Mouse (Mus musculus) induced T-regulatory cell, adult 2 months (primary cell): Measurements from ENCODE around the gene Usp9x.

ENCODE experiments used
- DNase-seq: peaks from one replicate; pipeline ENCODE4 v3.0.0-alpha.2; 2012; ENCODE audit warnings: low read depth

Usp9x gene

GRCm38 (mm10) chrX:13071241-13071775 is at the start of gene Usp9x:
TSS of gene Usp9x (plus strand) at chrX:13071498.
- DNase-seq = peak; percentile 88

DNA sequence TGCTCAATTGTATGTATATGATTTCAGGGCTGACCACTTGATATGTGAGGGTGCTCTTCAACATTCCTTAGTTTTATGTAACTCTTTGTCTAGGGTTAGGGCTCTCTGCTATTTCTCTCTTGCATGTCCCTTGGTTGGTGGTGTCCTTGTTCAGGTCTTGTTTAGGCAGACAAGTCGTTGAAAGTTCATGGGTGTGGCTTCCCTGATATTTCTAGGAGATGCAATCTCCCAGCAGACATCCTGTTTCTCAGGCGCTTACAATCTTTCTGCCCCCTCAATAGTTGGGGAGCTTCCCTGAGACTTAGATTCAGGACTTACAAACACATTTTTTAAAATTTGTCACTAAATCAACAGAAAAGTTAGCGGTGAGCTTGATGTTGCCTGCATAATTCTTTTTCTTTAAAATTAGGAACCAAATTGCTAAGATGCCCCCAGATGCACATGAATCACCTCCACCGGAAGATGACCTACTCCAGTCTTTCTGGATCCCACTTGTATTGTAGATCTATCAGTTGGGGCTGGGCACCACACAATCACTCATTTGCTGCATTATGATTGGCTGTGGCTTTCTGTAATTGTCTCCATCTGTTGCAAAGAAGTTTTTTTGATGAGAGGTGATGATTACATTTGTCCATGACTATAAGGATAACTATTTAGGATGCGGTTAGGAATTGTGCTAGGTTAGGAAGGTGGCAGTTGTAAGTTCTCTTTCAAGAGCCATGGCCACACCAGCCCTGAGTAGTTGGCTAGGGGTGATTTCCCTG is 48.6 kb upstream of the Usp9x start:
- DNase-seq = no peak

- DNase-seq = no peak
Observed at GRCm38 (mm10) chrX:13024539-13025202, 46.6 kb upstream of the Usp9x start.

DNA sequence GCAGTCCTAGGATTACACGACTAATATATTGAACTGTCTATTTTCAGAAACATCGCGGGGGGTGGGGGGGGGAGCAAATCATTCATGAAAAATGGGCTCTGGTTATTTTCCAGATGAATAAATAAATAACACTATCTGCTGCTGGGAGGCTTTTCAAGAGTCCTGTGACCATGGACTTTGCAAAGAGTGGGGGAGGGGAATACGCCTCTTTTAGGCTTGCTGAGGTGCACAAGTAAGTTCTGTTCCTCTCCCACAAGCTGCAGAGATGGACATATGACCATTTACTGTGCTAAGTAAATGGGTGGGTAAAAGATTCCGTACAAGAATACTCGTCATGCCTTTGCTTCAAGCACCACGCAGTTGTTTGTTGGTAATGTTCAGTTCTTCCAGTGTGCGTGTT is 46.0 kb upstream of the Usp9x start:
- DNase-seq = no peak

GRCm38 (mm10) chrX:13028156-13028555 is 43.1 kb upstream of the Usp9x start:
- no peak for DNase-seq

DNA sequence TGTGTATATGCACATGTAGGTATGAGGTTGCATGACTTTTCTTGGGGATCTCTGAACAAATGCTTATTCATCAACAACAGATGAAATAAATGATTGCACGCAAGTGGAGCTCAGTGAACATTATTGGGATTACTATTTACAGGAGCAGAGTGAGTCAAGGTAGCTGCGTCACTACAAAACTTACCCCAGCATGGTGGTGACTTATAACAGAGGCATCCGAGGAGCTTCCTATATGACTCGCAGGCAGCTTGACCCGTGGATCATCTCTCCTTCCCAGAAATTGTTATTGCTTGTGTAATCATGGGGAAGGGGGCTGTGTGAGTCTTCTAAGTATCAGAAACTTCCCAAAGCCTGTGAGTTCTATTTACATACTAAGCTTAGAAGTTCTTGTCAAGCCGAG is 41.3 kb upstream of the Usp9x start:
- DNase-seq = no peak

DNA sequence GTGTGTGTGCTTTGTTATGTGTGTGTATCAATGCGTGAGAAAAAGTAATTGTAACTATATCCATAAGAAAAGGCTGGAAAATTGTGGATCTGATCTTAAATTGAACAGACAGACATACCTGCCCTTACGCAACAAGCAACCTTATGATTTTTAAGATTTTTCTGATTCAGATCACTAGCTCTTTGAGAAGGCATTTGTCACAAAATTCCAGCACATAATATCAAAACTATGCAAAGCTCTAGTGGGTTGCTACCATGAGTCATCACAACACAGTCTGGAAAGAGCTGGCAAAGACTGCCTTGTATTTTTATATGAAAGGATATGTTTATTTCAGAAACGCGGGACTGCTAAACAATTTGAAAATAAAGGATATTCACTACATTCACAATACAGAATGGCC is 34.2 kb upstream of the Usp9x start:
- DNase-seq = no peak

- no peak for DNase-seq
Observed at GRCm38 (mm10) chrX:13039211-13039610, 32.1 kb upstream of the Usp9x start.

GRCm38 (mm10) chrX:13040391-13040790 is 30.9 kb upstream of the Usp9x start:
- no peak for DNase-seq

GRCm38 (mm10) chrX:13041630-13042129 is 29.6 kb upstream of the Usp9x start:
- DNase-seq = peak; percentile 94

DNA sequence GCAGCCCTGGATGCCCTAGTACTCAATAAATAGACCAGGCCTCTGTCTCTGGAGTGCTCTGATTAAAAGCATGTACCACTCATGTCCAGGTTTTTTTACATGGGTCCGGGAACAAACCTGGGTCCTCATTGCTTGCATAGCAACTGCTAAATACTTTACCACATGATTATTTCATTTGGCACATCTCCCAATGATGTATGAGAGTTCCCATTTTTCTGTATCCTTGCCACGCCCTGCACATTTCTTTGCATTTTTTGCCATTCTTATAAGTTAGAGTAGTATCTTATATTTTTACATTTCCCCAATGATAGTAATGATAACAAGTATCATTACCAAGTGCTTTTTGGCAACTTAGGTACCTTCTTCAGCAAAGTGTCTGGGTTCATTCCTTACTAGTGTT is 27.5 kb upstream of the Usp9x start:
- DNase-seq = no peak

DNA sequence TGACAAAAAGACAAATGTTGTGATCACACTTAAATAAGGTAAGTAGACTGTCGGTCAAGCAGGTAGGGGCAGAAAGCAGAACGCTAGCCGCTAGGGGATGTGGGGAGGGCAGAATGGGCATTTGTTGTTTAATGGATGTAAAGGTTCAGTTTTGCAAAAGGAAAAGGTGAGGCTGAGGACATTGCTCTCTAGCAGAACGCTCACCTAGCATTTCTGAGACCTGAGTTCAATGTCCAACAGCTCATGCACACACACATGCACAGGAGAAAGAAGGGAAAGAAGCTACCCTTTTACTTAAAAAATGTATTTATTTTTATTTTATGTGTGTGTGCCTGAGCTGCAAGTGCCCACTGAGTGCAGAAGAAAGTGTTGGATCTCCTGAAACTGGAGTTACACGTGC is 26.6 kb upstream of the Usp9x start:
- DNase-seq = no peak

GRCm38 (mm10) chrX:13046893-13047435 is 24.3 kb upstream of the Usp9x start:
- no peak for DNase-seq

DNA sequence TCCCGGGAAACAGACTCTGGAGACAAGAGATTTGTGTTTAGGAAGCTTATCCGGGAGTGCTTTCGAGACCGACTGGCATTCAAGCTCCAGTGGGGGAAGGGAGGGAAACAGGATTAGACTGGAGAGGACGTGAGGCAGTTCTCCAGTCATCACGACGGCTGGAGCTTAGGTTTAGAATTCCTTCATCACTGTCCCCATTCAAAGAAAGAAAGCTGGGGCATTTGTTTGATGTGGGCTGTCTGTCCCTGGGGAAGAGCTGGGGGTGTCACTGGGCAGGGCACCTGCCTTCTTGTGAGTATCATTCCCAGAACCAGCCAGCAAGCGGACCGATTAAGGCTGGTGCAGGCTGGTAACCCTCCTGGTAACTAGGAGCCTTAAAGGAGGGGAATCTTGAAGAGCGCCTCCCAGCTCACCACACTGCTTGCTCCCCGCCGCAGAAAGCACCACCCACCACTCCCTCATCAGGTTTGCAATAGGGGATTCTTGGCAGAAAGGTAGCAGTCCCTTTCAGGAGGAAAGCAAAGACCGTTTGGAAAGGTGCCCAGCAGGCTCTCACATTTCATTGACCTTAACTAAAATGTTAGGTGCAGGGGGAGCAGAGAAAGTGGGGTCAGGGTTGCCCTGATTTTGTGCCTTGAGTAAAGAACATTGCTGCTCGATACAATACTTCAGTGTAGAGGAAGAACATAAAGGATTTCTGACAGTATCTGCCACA is 23.5 kb upstream of the Usp9x start:
- no peak for DNase-seq

GRCm38 (mm10) chrX:13054612-13055011 is 16.7 kb upstream of the Usp9x start:
- no peak for DNase-seq

DNA sequence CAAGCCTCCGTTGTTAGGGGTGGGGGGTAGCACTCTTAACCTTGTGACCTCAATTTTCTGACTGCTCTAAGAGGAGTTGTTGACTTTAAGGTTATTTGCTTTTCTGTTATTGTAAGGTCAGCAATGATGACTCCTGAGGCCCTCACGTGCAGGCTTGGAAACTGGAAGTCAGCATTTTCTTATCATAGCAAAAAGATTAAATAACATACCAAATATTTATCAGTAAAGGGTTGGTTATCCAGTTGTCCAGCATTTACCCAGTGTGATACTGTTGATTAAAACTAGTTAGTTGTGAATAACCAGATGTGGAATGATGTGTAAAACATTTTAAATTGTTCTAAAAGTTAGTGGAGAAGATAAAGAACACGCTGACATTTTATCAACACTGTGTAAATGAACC is 9.3 kb upstream of the Usp9x start:
- DNase-seq = no peak

DNA sequence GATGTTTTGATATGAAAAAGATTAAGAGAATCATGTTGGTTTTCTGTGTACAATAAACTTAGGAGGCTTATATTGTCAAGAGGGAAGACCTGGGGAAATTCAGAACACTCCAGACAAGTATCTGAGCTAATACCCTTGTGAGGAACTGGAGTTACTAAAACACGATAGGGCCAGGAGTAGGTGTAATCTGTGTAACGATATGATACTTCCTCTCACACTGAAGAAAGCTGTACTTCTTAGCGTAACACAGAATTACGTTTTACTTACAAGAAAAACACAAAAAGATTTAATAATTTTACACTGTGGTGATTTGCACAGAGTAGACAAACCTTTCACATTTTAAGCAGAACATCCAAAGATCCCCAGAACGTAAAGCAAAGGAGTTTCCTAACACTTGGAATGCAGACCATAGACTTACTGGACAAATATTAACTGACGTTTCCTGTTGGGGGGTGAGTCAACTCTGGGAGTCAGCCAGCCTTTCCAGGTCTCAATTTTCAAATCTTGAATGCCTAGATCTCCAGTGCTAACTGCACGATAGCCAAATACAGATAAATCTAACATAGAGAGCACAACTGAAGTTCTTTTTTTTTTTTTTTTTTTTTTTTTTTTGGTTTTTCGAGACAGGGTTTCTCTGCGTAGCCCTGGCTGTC is 6.9 kb upstream of the Usp9x start:
- no peak for DNase-seq

DNA sequence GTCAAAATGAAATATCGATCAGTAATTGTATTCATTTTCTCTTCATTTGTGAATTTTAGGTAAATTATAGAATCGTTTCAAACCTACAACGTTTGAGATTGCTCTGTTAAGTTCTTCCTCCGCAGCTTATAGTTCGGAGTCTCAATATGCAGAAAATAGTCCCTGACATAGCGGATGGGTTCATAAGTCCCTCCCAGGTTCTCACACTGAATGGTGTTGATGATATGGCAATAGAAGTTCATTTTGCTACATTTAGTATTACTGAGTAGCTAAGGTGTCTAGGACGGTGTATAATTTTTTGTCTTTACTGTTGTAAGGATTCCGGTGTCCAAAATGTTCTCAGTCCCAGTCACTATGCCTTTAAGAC is 1.1 kb upstream of the Usp9x start:
- no peak for DNase-seq

- peak; percentile 88 for DNase-seq
Observed at GRCm38 (mm10) chrX:13070573-13071240, 591 bp upstream of the Usp9x start.

DNA sequence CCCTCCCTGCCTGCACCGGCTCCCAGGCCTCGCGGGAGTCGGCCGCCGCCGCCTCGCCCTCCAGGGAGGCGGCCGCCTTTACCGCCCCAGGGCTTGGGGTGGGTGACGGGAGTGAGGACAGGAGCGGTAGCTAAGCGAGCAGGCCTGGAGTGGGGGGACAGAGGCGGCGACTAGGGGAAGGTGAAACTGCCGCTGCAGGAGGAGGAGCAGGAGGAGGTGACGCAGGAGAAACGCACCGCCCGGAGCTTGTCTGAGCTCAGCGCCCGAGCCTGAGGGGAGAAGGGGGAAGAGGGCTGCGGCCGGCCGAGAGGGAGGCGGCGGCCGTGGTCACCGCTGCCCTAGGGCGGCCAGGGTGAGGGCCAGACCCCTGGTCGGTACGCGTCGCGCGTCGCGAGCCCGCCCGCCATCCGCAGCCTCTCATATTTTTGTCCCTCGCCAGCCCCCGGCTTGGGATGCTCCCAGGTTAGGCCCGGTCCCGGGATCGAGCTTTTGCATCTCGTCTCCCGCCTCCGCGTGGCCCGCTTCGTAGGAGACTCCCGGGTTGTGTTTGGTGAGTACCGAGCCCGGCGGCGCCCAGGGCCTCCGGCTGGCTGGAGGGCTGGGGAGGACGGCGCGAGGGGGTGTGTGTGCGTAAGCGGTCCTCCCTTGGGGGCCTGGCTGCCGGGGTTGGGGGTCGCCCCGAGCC is 620 bp downstream of the Usp9x start:
- peak; percentile 82 for DNase-seq
